Mouse (Mus musculus) adrenal gland, adult 18-20 months (tissue): ENCODE measurements around the gene Cytl1. TPM values are rescaled to one million over a fixed set of nuclear protein-coding genes. Genes with fewer than 3 reads are reported as not detected.

Experiments used
- DNase-seq, 2 experiments: peaks; one replicate each; pipeline ENCODE4 v3.0.0; 2021 to 2022; ENCODE audit warnings: low spot score in 2 of 2
- total RNA-seq, 2 experiments: library from RNA; stranded (reverse); gene quantifications; 1 replicate in 1 of 2; 2 replicates in 1 of 2; pipeline ENCODE4 v1.2.3; 2021

Cytl1 gene
- total RNA-seq, 2 experiments from 2014 or later: 2.1 to 4.8 TPM

- DNase-seq: no peak
These were observed 31.9 kb downstream of the Cytl1 start for GRCm38 (mm10) chr5:37767231-37767630.

- DNase-seq: no peak
These were observed 33.7 kb downstream of the Cytl1 start for GRCm38 (mm10) chr5:37769031-37769430.

DNA sequence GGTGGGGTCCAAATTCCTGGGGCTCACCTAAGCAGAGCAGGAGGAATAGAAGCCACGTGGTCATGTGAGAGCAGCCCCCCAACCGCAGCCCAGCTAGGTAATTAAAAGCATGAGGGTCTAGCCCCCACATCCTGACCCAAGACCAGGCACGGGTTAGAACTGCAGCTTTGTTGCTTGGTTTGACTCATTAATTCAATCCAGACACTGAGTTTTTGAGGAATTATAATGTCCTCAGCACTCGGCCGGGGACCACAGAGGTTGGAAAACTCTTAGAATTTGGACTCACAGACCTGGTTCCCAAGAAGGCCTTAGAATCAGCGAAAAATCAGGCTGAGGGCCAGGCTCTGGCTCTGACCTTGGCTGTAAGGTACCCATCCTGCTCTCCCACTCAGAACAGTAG lies 35.6 kb downstream of the Cytl1 start:
- no peak for DNase-seq

- DNase-seq: no peak
These were observed 38.7 kb downstream of the Cytl1 start for GRCm38 (mm10) chr5:37774011-37774410.

DNA sequence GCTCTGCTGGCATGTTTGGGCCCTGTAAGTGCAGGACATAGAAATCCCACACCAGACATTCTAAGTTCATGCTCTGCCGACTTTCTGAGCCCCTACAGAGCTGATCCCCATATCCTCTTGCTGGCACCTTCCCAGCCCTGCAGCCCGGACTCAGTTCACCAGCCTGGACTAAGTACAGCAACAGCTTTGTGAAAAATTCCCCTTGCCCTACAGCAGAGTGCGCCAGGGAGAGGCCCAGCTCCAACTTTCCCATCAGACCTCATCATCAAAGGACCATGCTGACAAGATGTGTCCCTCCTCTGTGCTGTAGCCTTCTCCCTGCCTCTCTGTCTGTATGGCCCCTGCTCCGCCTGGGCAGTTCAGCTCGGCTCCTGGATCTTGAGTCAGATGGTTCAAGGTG lies 40.4 kb downstream of the Cytl1 start:
- no peak for DNase-seq

GRCm38 (mm10) chr5:37783306-37783705 lies 48.0 kb downstream of the Cytl1 start:
- no peak for DNase-seq

DNA sequence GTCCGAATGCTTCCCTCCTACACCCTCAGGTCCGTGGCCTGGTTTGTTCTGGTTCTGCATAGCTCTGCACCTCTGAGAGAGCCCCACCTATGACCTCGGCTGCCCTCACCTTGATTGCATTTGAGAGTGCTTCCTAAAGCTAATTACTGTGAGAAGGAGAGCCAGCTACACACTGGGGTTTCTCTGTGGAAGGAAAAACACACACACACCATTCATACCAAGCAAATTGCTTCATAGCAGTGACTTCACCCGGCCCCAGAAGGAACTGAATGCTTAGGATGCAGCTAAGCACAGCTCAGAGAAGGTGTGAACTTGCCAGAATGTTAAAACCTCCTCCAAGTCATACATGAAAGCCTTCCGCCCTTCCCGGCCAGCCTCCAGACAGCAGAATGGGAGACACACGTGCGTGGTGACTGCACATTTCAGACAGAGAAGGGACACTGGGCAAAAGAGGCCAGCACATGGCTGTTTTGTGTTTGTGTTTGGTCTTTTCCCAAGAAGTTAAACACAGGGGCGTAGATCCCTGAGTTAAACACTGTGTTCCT lies 49.6 kb downstream of the Cytl1 start:
- DNase-seq: no peak

Other genes with a start within 250 kb of the Cytl1 start
- under 1 TPM; 0.64 to 0.66 TPM for gene Stk32b, start 18.3 kb upstream of the Cytl1 start, total RNA-seq
- 1 to 10 TPM; 1.1 to 2.1 TPM for gene Msx1, start 89.1 kb downstream of the Cytl1 start, total RNA-seq